Mouse (Mus musculus): ENCODE data around the gene Smg1.
"Not testable (repeated sequence)": the region's sequence is repeated elsewhere in the genome, so short reads cannot be mapped to it uniquely, and the experiment has no call there.

Smg1 gene

GRCm38 (mm10) chr7:118249563-118249962 is 6.1 kb upstream of the Smg1 start:
- no peak for DNase-seq (ENCODE audit: low spot score in 2 of 2)

- no peak for DNase-seq (ENCODE audit: low spot score in 2 of 2)
Measured at GRCm38 (mm10) chr7:118248069-118248468, 4.6 kb upstream of the Smg1 start.

GRCm38 (mm10) chr7:118245260-118245659 is 1.8 kb upstream of the Smg1 start:
- no peak for DNase-seq (ENCODE audit: low spot score in 2 of 2)

DNA sequence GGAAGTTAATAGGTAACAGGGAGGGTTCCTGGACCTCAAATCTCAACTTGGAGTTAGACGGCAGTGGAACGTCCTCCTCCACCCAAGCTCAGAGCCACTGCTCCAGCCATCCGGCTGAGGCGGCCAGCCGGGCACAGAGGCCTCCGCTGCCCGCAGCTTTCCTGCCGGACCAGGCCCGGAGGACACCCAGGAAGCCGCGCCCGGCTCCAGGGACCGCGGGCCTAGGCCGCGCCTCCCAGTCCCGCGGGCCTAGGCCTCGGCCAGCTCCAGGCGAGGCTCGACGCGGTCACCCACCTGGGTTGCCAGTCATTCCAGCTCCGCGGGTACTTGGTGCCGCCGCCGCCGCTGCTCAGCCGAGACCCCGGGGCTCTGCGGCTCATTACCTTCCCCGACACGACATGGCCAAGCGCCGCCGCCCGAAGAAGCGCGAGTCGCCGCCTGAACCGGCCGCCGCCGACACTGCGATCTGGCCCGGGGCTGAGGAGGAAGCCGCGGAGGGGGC is 508 bp downstream of the Smg1 start:
- no peak for DNase-seq (ENCODE audit: low spot score in 2 of 2)

DNA sequence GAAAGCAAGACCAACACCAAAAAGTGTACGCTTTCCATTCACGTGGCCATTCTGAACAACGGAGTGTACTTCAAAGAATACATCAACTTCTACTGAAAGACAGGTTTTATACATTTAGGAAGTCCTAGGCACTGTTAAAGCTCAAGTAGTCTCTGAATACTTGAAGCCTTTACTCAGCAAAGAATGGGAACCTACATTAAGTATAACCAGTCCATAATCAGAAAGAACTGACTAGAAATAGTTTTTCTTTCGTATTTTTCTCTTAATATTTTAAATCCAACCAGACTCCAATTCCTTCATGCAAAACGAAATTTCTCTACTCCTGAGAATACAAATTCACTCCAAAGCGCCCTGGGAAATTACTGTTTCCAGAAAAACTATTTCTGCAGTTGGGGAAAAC is 1.2 kb downstream of the Smg1 start:
- DNase-seq (ENCODE audit: low spot score in 2 of 2) = no peak

GRCm38 (mm10) chr7:118240402-118240801 is 3.1 kb downstream of the Smg1 start:
- DNase-seq (ENCODE audit: low spot score in 2 of 2) = no peak

DNA sequence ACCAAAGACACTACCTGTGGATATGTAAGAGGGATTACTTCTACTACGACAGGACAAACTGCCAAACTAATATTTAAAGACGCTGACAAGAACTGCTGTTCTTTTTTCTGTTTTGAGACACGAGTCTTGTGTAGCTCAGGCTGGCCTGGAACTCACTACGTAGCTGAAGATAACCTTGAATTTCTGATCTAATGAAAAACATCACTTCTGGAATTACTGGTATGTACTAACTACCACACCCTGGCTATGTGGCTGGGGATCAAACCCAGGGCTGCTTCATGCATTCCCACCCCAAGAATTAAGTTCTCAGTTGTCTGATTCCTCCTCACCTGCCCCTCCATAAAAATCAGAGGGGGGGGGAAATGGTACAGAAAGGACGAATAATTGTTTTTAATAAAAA is 3.5 kb downstream of the Smg1 start:
- DNase-seq (ENCODE audit: low spot score in 2 of 2) = no peak

GRCm38 (mm10) chr7:118236949-118237348 is 6.5 kb downstream of the Smg1 start:
- DNase-seq (ENCODE audit: low spot score in 2 of 2) = no peak

DNA sequence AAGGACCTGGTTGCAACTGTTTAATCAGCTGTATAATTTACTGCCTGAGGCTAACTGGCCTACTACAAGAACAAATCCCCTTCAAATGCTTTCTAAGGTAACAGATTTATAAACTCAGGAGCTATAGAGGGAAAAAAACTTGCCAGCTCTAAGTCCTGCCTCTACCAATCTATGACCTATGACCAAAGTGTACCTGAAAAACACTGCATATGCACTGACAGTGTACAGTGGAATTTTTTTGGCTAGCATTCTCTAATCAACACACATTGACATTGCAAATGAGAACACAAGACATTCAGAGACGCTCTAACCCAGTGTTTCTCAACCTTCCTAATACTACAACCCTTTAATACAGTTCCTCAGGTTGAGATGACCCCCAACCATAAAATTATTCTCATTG is 9.2 kb downstream of the Smg1 start:
- DNase-seq (ENCODE audit: low spot score in 2 of 2) = no peak

GRCm38 (mm10) chr7:118232613-118233012 is 10.9 kb downstream of the Smg1 start:
- no peak for DNase-seq (ENCODE audit: low spot score in 2 of 2)

- DNase-seq (ENCODE audit: low spot score in 2 of 2) = no peak
Measured at GRCm38 (mm10) chr7:118219777-118220176, 23.7 kb downstream of the Smg1 start.

GRCm38 (mm10) chr7:118206396-118206795 is 37.1 kb downstream of the Smg1 start:
- no peak for DNase-seq (ENCODE audit: low spot score in 2 of 2)

GRCm38 (mm10) chr7:118195756-118196155 is 47.7 kb downstream of the Smg1 start:
- no peak for DNase-seq (ENCODE audit: low spot score in 2 of 2)

DNA sequence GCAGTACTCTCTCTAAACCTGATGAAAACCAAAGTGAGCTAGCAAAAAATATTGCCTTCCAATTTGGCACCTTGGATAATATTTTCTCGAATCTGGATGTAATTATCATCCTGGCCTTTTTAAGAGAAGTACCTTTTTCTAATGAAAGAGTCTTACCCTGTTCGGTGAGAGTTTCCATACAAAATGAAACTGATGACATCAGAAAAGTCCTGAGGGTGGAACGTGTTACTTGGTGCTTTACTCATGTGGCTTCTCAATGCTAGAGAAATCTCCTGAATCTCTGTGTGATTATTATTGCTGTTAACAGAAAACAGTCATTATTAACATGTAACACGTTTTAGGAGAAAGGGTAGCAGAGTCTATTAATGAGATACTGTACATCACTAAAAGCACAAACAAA is 57.6 kb downstream of the Smg1 start:
- DNase-seq (ENCODE audit: low spot score in 2 of 2) = no peak

DNA sequence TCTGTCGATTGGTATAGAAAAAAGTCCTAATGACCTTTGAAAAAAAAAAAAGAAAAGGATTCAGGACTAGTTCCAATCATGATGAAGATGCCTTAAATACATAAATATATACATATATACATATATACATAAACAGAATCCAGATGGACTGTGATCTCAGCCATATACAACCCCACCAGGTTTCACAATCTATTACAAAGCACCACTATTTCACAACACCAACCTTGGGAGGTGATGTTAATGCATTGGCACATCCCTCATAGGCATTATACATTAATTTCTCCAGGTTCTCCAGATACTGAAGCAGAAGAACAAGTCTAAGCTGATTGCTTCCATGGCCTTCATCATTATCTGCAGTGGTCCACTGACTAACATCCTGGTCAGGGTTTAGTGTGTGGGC is 58.9 kb downstream of the Smg1 start:
- no peak for DNase-seq (ENCODE audit: low spot score in 2 of 2)

GRCm38 (mm10) chr7:118181123-118181522 is 62.3 kb downstream of the Smg1 start:
- DNase-seq (ENCODE audit: low spot score in 2 of 2) = no peak

- no peak for DNase-seq (ENCODE audit: low spot score in 2 of 2)
Measured at GRCm38 (mm10) chr7:118179782-118180181, 63.7 kb downstream of the Smg1 start.

- no peak for DNase-seq (ENCODE audit: low spot score in 2 of 2)
Measured at GRCm38 (mm10) chr7:118175821-118176355, 67.6 kb downstream of the Smg1 start.

GRCm38 (mm10) chr7:118170125-118170524 is 73.3 kb downstream of the Smg1 start:
- DNase-seq (ENCODE audit: low spot score in 2 of 2) = not testable (repeated sequence)

GRCm38 (mm10) chr7:118163006-118163405 is 80.5 kb downstream of the Smg1 start:
- no peak for DNase-seq (ENCODE audit: low spot score in 2 of 2)

DNA sequence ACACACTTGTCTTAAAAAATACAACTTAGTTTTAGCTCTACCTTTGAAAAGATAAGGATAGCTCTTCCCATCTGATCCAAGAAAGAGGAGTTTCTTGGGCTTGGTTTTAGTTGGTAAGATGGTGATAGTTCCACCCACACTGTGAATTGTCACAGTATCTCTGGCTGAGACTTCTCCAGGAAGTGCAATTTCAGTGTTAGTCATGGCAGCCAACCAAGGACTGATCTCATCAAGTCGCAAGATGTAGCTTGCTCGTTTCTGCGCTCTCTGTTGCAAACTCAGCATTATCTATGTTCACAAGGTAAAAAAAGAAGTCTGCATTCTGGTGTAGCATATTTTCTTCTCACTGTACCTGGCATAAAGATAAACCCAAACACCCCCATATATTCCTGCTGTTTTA is 83.3 kb downstream of the Smg1 start:
- peak; percentile 49 to 55 for DNase-seq (ENCODE audit: low spot score in 2 of 2)

GRCm38 (mm10) chr7:118156461-118156860 is 87.0 kb downstream of the Smg1 start:
- no peak for DNase-seq (ENCODE audit: low spot score in 2 of 2)

DNA sequence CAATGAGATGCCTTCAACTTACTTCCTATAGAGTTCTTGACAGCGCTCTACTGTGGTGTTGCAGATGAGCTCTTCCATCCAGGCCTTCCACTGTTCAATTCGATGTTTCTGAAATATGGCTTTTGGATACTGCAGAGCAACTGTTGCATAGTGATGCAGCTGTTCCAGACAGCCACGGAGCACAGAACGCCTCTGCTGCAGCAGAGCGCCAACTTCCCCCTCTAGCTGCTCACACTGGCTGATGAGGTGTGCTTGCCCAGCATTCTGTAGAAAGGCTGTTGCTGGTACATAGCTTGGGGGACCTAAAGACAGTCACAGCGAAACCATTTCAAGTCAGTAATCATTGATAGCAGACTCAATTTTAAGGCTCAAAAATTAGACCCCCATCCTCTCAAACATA is 89.3 kb downstream of the Smg1 start:
- no peak for DNase-seq (ENCODE audit: low spot score in 2 of 2)

- DNase-seq (ENCODE audit: low spot score in 2 of 2) = no peak
Measured at GRCm38 (mm10) chr7:118143602-118144001, 99.9 kb downstream of the Smg1 start.

All from right cerebral cortex, postnatal 10 days (tissue).